Mouse (Mus musculus) mature B cell (primary cell): ENCODE data around the gene Rtn4rl1.
"Not testable (repeated sequence)": the region's sequence is repeated elsewhere in the genome, so short reads cannot be mapped to it uniquely, and the experiment has no call there.

ENCODE experiments used
- in situ Hi-C: fragments of 300-500 bp; cut with MboI; formaldehyde crosslinking; loops from 2 replicates; pipeline ENCODE4 v1.14.3; 2019

The Rtn4rl1 gene

GRCm38 (mm10) chr11:75165441-75166192, 28.0 kb upstream of the Rtn4rl1 start:
- in situ Hi-C loops, result no loop called here

- in situ Hi-C loops, result no loop called here
Observed at GRCm38 (mm10) chr11:75166193-75166842, 27.3 kb upstream of the Rtn4rl1 start.

- in situ Hi-C loops, result no loop called here
Observed at GRCm38 (mm10) chr11:75166861-75167642, 26.5 kb upstream of the Rtn4rl1 start.

- in situ Hi-C loops, result no loop called here
Observed at GRCm38 (mm10) chr11:75167643-75168589, 25.7 kb upstream of the Rtn4rl1 start.

GRCm38 (mm10) chr11:75168590-75169361, 24.8 kb upstream of the Rtn4rl1 start:
- in situ Hi-C loops, result no loop called here

GRCm38 (mm10) chr11:75169405-75170080, 24.0 kb upstream of the Rtn4rl1 start, which contains the start of gene Hic1:
Gene Hic1 (minus strand): TSS chr11:75169519.
- in situ Hi-C loops, result no loop called here

- in situ Hi-C loops, result no loop called here
Observed at GRCm38 (mm10) chr11:75170136-75170751, 23.3 kb upstream of the Rtn4rl1 start.

- in situ Hi-C loops, result no loop called here
Observed at GRCm38 (mm10) chr11:75171186-75171865, 22.3 kb upstream of the Rtn4rl1 start.

GRCm38 (mm10) chr11:75172151-75173094, 21.2 kb upstream of the Rtn4rl1 start:
- in situ Hi-C loops, result no loop called here

- in situ Hi-C loops, result no loop called here
Observed at GRCm38 (mm10) chr11:75173095-75173798, 20.3 kb upstream of the Rtn4rl1 start.

GRCm38 (mm10) chr11:75173799-75174165, 19.8 kb upstream of the Rtn4rl1 start:
- in situ Hi-C loops, result no loop called here

- in situ Hi-C loops, result not testable (repeated sequence)
Observed at GRCm38 (mm10) chr11:75174574-75174973, 19.0 kb upstream of the Rtn4rl1 start.

GRCm38 (mm10) chr11:75178011-75178410, 15.6 kb upstream of the Rtn4rl1 start:
- in situ Hi-C loops, result no loop called here

- in situ Hi-C loops, result no loop called here
Observed at GRCm38 (mm10) chr11:75178672-75179208, 14.8 kb upstream of the Rtn4rl1 start, which contains the start of gene Ovca2. Gene Ovca2 (minus strand): TSS chr11:75178835.

- in situ Hi-C loops, result no loop called here
Observed at GRCm38 (mm10) chr11:75183917-75184570, 9.5 kb upstream of the Rtn4rl1 start.

- in situ Hi-C loops, result no loop called here
Observed at GRCm38 (mm10) chr11:75184573-75184972, 9.0 kb upstream of the Rtn4rl1 start.
